Mouse (Mus musculus): ENCODE data around the gene Phf21a. TPM values are rescaled to one million over a fixed set of nuclear protein-coding genes. Genes with fewer than 3 reads are reported as not detected.
"Not testable (repeated sequence)": the region's sequence is repeated elsewhere in the genome, so short reads cannot be mapped to it uniquely, and the experiment has no call there.

Gene Phf21a
- total RNA-seq, 2 experiments from 2014 or later = 48.8 to 81.2 TPM

DNA sequence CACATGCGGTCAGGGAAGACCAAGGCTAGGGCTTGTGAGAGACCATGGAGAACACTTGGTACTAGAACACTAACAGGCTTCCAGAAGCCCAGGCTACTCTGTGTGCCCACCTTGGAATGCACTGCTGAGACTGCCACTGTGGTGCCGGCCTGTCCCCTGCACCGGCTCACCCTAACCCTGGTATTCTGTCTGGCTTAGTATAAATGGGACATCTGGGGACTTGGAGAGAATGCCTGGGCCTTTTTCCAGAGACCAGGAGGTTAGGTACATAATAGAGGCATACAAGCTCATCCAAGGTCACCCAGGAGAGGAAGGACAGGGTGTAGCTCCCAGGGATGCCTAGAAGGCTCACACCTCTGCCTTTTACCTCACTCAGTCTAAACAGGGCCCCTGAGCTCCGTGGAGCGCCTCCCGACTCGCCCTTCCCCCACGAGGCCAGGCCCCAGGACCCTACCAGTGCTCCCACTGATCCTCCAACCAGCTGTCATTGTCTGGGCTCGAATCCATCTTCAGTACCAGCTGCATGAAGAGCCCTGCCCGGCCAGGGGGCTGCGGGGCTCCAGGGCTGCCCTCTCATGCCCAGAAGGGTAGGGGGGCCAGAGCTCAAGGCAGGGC, 298.9 kb downstream of the Phf21a start:
- no peak for ATAC-seq (ENCODE audit: poor library complexity, severe bottlenecking)

DNA sequence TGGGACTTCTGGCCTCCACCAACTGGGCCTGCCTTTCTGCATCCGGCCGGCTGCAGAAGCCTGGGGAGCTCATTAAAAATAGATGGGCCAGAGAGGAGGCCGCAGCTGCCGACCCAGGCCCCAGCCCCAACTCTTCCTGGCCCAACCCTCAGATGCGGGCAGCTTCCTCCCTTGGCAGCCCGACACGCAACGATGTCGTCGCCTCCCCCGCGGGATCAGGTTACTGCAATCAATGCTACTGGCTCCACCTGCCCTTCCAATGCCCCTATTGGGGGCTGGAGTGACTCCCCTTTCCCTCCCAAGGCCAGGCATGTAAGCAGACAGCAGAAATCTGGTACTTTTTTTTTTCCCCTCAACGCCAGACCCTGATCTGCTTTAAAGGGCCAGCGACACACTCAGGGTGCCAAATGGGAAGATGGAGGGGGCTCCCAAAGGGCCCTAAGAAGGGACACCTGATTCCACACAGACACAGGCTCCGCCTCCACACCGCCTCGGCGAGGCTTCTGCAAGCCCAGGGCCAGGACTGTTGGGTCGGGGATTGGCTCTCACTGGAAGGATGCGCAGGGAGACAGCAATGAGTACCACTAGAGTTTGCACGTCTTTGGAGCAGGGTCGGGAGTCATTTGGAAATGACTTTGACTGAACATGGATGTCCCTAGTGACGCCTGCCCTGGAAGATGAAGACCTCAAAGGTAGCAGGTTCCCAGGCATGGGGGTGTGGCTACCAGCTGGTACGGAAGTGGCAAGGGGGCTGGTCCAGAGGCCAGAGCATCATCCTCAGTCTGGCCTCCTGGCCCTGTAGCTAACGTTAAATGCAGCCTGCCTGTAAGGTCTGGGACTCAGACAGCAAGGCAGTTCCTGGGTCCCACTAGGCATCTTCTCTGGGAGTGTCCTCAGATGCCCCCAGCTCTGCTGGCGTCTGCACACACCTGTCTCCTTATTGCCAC, 299.7 kb downstream of the Phf21a start:
- ATAC-seq (ENCODE audit: poor library complexity, severe bottlenecking) = no peak

DNA sequence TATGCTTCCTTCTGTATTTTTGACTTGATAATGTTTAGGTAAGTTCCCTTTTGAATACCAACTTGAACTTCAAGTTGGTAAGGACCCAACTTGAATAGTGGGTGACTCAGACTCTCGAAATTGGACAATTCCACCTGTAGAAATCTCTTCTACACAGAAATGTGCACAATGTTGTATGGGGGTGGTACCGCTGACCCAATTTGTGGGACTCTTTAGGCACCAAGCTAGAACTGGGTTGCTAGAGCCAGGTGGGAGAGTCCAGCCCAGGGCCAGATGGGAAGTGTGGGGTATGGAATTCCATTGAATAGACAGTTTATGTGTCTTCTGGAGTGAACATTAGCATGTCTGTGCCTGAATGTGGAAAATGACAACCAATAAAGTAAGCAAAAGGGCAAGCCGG, 302.6 kb downstream of the Phf21a start:
- no peak for ATAC-seq (ENCODE audit: poor library complexity, severe bottlenecking)

DNA sequence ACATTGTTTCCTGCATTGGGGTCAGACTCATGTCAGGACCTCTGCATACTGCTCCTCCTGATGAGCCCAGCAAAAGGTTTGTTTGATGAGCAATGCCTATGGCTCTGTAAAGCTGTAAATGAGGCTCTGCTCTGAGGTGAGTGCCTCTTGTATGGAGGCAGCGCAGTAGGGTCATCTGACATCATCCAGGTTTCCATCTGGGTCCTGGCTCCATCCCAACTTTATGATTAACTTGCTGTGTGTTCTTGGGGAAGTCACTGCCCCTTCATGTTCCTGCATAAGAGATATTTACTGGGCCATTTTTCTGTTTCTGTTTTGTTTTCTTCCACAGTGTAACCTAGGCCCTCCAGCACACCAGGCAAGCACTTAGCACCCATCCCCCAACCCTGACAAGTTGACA, 304.5 kb downstream of the Phf21a start:
- no peak for ATAC-seq (ENCODE audit: poor library complexity, severe bottlenecking)

DNA sequence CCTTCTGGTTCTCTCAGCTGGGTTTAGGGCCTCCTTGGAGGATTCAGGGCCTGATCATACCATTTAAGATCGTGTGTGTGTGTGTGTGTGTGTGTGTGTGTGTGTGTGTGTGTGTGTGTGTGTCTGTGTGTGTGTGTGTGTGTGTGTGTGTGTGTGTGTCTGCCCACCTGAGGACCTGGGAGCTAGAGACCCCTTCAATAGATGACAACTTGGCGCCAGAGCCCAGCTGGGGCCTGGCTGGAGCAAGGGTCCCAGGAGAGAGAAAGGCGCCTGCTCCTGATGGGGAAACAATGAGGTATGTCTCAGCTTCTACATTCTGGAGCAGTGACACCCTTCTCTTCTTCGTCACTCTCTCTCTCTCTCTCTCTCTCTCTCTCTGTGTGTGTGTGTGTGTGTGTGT, 307.0 kb downstream of the Phf21a start:
- ATAC-seq (ENCODE audit: poor library complexity, severe bottlenecking) = not testable (repeated sequence)

- ATAC-seq (ENCODE audit: poor library complexity, severe bottlenecking) = no peak
Observed at GRCm38 (mm10) chr2:92400682-92401081, 307.8 kb downstream of the Phf21a start.

DNA sequence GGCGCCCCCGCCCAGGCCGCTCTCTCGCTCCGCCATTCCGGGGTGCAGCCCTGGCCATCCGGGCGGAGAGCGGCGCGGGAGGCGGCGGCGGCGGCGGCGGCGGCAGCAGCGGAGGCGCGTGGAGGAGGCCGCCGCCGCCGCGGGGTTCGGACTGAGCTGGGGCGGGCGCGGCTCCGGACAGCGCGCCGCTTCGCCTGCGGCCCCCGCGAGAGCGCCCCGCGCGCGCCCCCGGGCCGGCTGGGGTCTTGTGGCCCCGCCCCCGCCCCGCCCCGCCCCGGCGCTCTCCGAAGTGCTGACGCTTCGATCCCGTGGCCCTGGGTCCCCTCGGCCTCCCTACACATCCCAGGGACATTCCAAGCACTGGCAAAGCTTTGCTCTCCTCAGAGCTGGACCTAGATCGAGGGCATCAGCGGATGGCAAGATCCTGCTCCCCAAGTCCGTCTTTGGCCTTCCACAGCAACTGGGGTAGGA, 308.2 kb downstream of the Phf21a start, which contains the start of gene Mapk8ip1:
Gene Mapk8ip1 (minus strand): TSS at position 173 of the 471 bp plus-strand sequence.
- ATAC-seq (ENCODE audit: poor library complexity, severe bottlenecking) = no peak

- ATAC-seq (ENCODE audit: poor library complexity, severe bottlenecking) = no peak
Observed at GRCm38 (mm10) chr2:92402591-92403326, 309.8 kb downstream of the Phf21a start.

DNA sequence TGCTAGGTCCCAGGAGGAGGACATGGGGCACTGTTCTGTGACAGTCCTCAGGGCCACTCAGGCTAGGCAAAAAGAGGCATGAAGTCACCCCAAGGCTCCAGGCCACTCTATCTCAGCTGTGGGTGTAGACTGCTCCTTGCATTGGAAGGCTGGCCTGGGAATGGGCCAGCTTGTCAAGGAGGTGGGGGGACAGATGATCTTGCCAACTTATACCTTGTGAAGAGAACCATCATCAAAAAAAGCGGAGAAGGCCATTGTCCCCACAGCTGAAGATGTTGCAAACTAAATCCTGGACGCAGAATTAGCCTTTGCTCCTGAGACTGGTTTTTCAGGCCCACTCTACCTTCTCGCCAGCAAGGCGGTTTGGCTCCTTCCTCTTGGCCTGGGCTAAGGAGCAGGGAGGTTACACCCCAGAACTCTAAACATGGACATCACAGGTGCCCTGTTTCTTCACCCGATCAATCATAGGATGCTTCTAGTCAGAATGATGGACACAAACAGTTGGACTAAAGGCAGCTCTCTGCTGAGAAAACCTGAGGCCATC, 310.9 kb downstream of the Phf21a start:
- no peak for ATAC-seq (ENCODE audit: poor library complexity, severe bottlenecking)

- no peak for ATAC-seq (ENCODE audit: poor library complexity, severe bottlenecking)
Observed at GRCm38 (mm10) chr2:92404737-92405136, 311.8 kb downstream of the Phf21a start.

- no peak for ATAC-seq (ENCODE audit: poor library complexity, severe bottlenecking)
Observed at GRCm38 (mm10) chr2:92405687-92406086, 312.8 kb downstream of the Phf21a start.

DNA sequence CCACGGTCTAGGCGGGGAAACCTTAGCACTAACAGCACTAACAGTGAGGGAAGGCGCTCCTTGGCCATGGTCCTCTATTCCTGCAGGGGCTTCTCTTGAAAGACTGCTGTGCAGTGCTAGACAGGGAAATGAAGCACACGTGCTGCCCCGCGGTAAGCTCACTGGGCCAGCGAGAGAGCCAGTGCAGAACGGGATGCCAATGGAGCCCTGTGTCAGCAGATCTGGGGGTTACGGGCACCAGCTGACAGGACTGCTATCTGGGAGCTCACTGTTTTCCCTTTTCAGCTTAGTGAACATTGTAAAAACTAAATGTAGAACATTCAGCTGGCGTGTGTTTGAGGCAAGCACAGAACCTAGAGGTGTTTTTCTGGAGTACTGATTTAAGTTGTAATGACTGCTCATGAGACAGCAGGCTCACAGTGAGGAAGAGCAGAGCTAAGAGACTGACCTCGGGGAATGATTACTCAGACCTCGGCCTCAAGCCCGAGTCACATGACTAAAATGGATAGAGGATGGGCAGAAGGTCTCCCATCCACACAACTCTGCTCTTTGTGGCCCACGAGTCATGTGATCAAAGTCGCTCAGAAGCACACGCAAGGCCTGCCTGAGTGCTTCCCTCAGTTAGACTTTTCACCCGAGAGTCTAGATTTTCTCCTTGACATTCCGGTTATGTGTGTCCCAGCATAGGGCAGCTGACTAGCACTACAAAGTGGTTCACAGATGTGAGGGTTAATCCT, 315.6 kb downstream of the Phf21a start:
- no peak for ATAC-seq (ENCODE audit: poor library complexity, severe bottlenecking)

DNA sequence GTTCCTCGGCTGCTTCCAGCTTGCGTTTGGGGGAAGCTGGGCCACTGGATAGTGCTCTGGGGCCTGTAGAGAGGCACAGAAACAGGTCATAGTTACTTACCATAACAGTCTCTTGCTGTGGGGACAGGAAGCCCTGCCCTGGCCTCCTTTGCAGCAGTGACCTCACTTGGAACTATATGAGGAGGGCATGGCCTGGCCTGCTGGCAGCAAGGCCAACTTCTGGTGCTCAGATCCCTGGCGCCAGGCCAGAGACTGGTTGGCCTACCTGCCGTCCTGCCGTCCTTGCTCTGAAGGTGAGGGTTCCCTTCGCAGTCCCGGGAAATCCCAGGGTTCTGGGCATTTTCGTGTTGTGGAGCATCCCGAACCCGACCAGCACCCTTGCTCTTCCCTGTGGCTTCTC, 318.8 kb downstream of the Phf21a start:
- ATAC-seq (ENCODE audit: poor library complexity, severe bottlenecking) = no peak

Other genes starting within 250 kb of the Phf21a start
- gene Chrm4, start 165.9 kb upstream of the Phf21a start, total RNA-seq (2015) = not detected in 2 replicates
- gene Chrm4, start 165.9 kb upstream of the Phf21a start, total RNA-seq (2017) = not detected in 2 replicates
- gene Mdk, start 160.8 kb upstream of the Phf21a start, total RNA-seq (2015) = 1.3 and 2.2 TPM in 2 replicates
- gene Mdk, start 160.8 kb upstream of the Phf21a start, total RNA-seq (2017) = not detected in 2 replicates
- not detected in 2 replicates for gene Gm9821, start 147.4 kb upstream of the Phf21a start, total RNA-seq (2015)
- 0.69 TPM in 1 of 2 replicates, not detected in the other for gene Gm9821, start 147.4 kb upstream of the Phf21a start, total RNA-seq (2017)
- gene Dgkz, start 117.3 kb upstream of the Phf21a start, total RNA-seq (2015) = 94.1 and 114 TPM in 2 replicates
- 66.4 and 80.4 TPM in 2 replicates for gene Dgkz, start 117.3 kb upstream of the Phf21a start, total RNA-seq (2017)
- gene Creb3l1, start 68.6 kb upstream of the Phf21a start, total RNA-seq (2015) = 2.7 and 4.8 TPM in 2 replicates
- 0.51 and 1.2 TPM in 2 replicates for gene Creb3l1, start 68.6 kb upstream of the Phf21a start, total RNA-seq (2017)

Measured in megakaryocyte, adult 5-6 weeks (primary cell).